Comparison of ENCODE assay signal across 7 mouse cellular contexts in genomic region chr5:102703325-102704099, GRCm38 (mm10).
DNase-seq lines count a peak whose midpoint lies in the region; ATAC-seq and TF ChIP-seq lines count a peak whose summit lies in the region.

No protein-coding gene starts in this region.

- H3K9ac ChIP-seq in forebrain, embryonic 11.5 days (ENCODE audit: low read length) = no peak overlapping the region
- no peak overlapping the region for H3K9ac ChIP-seq in lung, embryonic 14.5 days

- TF ChIP-seq POLR2A in bone marrow, adult 2 months (IDR thresholded peaks at IDR 0.05; ENCODE audit: borderline replicate concordance, control insufficient read depth, low read depth, low read length) = no peak

- no peak overlapping the region for H3K4me2 ChIP-seq in forebrain, embryonic 11.5 days (ENCODE audit: low read depth, low read length, severe bottlenecking)
- no peak overlapping the region for H3K4me2 ChIP-seq in lung, embryonic 14.5 days

- H3K9me3 ChIP-seq in forebrain, embryonic 11.5 days (ENCODE audit: control insufficient read depth, low read length) = no peaks in the 10 kb centered on the region
- no peaks in the 10 kb centered on the region for H3K9me3 ChIP-seq in lung, embryonic 14.5 days (ENCODE audit: low read depth, low read length)

- 53% methylated on average over 5 of the region's 5 CpGs for WGBS in bone marrow, adult 2 months
- 63% methylated on average over 5 of the region's 5 CpGs for WGBS in forebrain, embryonic 11.5 days
- WGBS in lung, embryonic 14.5 days = 49% methylated on average over 5 of the region's 5 CpGs

- H3K36me3 ChIP-seq in forebrain, embryonic 11.5 days (ENCODE audit: control insufficient read depth, insufficient read depth, low read length) = no peaks in the 10 kb centered on the region
- H3K36me3 ChIP-seq in lung, embryonic 14.5 days (ENCODE audit: insufficient read depth) = no peaks in the 10 kb centered on the region

- peak; percentile 91 for DNase-seq in NIH3T3 (ENCODE audit: low read depth)
- peak; percentile 81 for DNase-seq in forebrain, embryonic 11.5 days (ENCODE audit: low spot score)
- DNase-seq in layer of hippocampus, adult 11-12 months (ENCODE audit: low spot score) = peak; percentile 77
- DNase-seq in lung, embryonic 14.5 days = peak; percentile 94
- peak; percentile 24 to 36 for DNase-seq in right cerebral cortex, postnatal 36 days (ENCODE audit: low spot score in 2 of 2)

- peak; percentile 58 for ATAC-seq in forebrain, embryonic 11.5 days (replicated peaks; ENCODE audit: low FRiP score)
- ATAC-seq in hematopoietic stem cell, adult 5-6 weeks (replicated peaks in 1 of 2; ENCODE audit: insufficient read depth in 1 of 2, low FRiP score in 2 of 2, low TSS enrichment in 1 of 2, low read depth in 1 of 2, poor library complexity in 2 of 2, severe bottlenecking in 2 of 2) = peak; percentile 69 to 74; a peak in 3 of 4 replicates
- 0 out of 2 replicates have a peak, but pooled peaks have one; percentile 49 for ATAC-seq in lung, embryonic 14.5 days (ENCODE audit: insufficient read depth)

- H3K27ac ChIP-seq in bone marrow, adult 2 months (ENCODE audit: control insufficient read depth, insufficient read depth, low read depth, low read length, poor library complexity) = no peak overlapping the region
- H3K27ac ChIP-seq in forebrain, embryonic 11.5 days (ENCODE audit: low read depth, low read length) = no peak overlapping the region
- H3K27ac ChIP-seq in lung, embryonic 14.5 days (ENCODE audit: low read depth) = no peak overlapping the region

- TF ChIP-seq CTCF in bone marrow, adult 2 months (IDR thresholded peaks at IDR 0.05; ENCODE audit: control insufficient read depth, insufficient read depth, low read length) = peak; percentile 43; the same call in 1 of the 2 replicates
- TF ChIP-seq CTCF in lung, embryonic 14.5 days (IDR thresholded peaks at IDR 0.05; ENCODE audit: low read depth) = peak; percentile 78

- no peaks in the 10 kb centered on the region for H3K27me3 ChIP-seq in forebrain, embryonic 11.5 days (ENCODE audit: control insufficient read depth, insufficient read depth, low read length)
- H3K27me3 ChIP-seq in lung, embryonic 14.5 days (ENCODE audit: insufficient read depth, low read length) = no peaks in the 10 kb centered on the region

- H3K4me3 ChIP-seq in bone marrow, adult 2 months (replicated peaks; ENCODE audit: control insufficient read depth, low read depth, low read length) = no peak overlapping the region
- H3K4me3 ChIP-seq in forebrain, embryonic 11.5 days (ENCODE audit: low read depth, low read length) = no peak overlapping the region
- no peak overlapping the region for H3K4me3 ChIP-seq in lung, embryonic 14.5 days (ENCODE audit: low read depth, low read length)

- H3K4me1 ChIP-seq in bone marrow, adult 2 months (ENCODE audit: control insufficient read depth, insufficient read depth, low read length) = no peaks in the 10 kb centered on the region
- no peaks in the 10 kb centered on the region for H3K4me1 ChIP-seq in forebrain, embryonic 11.5 days (replicated peaks; ENCODE audit: control insufficient read depth, insufficient read depth, low read length)
- peaks cover 7% of the 10 kb centered on the region; the same call in 1 of the 2 replicates for H3K4me1 ChIP-seq in lung, embryonic 14.5 days (ENCODE audit: insufficient read depth)

Comparison
In these comparisons a context has a peak if more than half of its experiments do, and no peak if none do; other contexts are left out.
1. DNase-seq: peak in every context shown above with its lines; median percentile 94 in lung, embryonic 14.5 days; 91 in NIH3T3; 81 in forebrain, embryonic 11.5 days; 77 in layer of hippocampus, adult 11-12 months; 30 in right cerebral cortex, postnatal 36 days.